Mouse (Mus musculus): ENCODE measurements at regions not wholly inside any gene's neighbourhood (a gene's known extent, or its start where the extent isn't known, plus 50 kb on each side); places are given as distances from the start of the nearest gene placed in this dataset.

GRCm38 (mm10) chr13:42619555-42620280, 60.7 kb upstream of the Phactr1 start:
- no peak for TF ChIP-seq CTCF (IDR thresholded peaks at IDR 0.05)
- TF ChIP-seq EP300 (IDR thresholded peaks at IDR 0.05), result no peak
